Mouse (Mus musculus) liver, embryonic 11.5 days (tissue): ENCODE measurements at regions not wholly inside any gene's neighbourhood (a gene's known extent, or its start where the extent isn't known, plus 50 kb on each side); places are given as distances from the start of the nearest gene placed in this dataset.

ENCODE experiments used
- ATAC-seq: fragments of 200-750 bp; cut with Nextera tagmentation; replicated peaks from 2 replicates; pipeline ENCODE4 v1.8.0; 2017; ENCODE audit warnings: moderate number of reproducible peaks, mild to moderate bottlenecking, moderate TSS enrichment, moderate library complexity; ENCODE audit not compliant: low FRiP score
- DNase-seq: peaks from one replicate; pipeline ENCODE4 v3.0.0-alpha.2; 2017; ENCODE audit warnings: low spot score
- H3K27ac ChIP-seq: fragments of 300-500 bp; sonication (generic); 2 replicates; pipeline ENCODE4 v1.5.1; 2014; ENCODE audit warnings: mild to moderate bottlenecking, low read depth, low read length, control low read depth
- H3K27me3 ChIP-seq: fragments of 300-500 bp; sonication (generic); replicated peaks from 2 replicates; pipeline ENCODE4 v1.6.1; 2014; ENCODE audit warnings: low read length, mixed read lengths; ENCODE audit not compliant: control insufficient read depth, insufficient read depth
- H3K36me3 ChIP-seq: fragments of 300-500 bp; sonication (generic); 2 replicates; pipeline ENCODE4 v1.6.1; 2014; ENCODE audit warnings: mild to moderate bottlenecking, low read length, moderate library complexity, mixed read lengths; ENCODE audit not compliant: control insufficient read depth, insufficient read depth
- H3K4me1 ChIP-seq: fragments of 300-500 bp; sonication (generic); replicated peaks from 2 replicates; pipeline ENCODE4 v1.6.1; 2014; ENCODE audit warnings: low read length, mixed read lengths; ENCODE audit not compliant: control insufficient read depth, insufficient read depth
- H3K4me2 ChIP-seq: fragments of 300-500 bp; sonication (generic); 2 replicates; pipeline ENCODE4 v1.6.1; 2014; ENCODE audit warnings: mild to moderate bottlenecking, control low read depth, moderate library complexity
- H3K4me3 ChIP-seq: fragments of 300-500 bp; sonication (generic); 2 replicates; pipeline ENCODE4 v1.5.1; 2014; ENCODE audit warnings: low read depth, low read length, control low read depth
- H3K9ac ChIP-seq: fragments of 300-500 bp; sonication (generic); 2 replicates; pipeline ENCODE4 v1.6.1; 2014; ENCODE audit warnings: low read depth, low read length, control low read depth
- H3K9me3 ChIP-seq: fragments of 300-500 bp; sonication (generic); 2 replicates; pipeline ENCODE4 v1.6.1; 2016; ENCODE audit warnings: low read length, inconsistent platforms, mixed read lengths; ENCODE audit not compliant: control insufficient read depth
- WGBS: fragments of 180-500 bp; shearing (Covaris S2); extraction: QIAGEN DNeasy Blood & Tissue Kit; methylation state at CpG from one replicate; pipeline ENCODE4 v1.1.7; 2014; 5-methylcytosine and 5-hydroxymethylcytosine counted together

- Histone ChIP-seq H3K4me2 (no peak overlapping the region), H3K9ac (no peak overlapping the region), H3K27me3 (no peaks in the 10 kb centered on the region), H3K27ac (no peak overlapping the region), H3K9me3 (no peaks in the 10 kb centered on the region), H3K4me1 (no peaks in the 10 kb centered on the region), H3K4me3 (no peak overlapping the region), H3K36me3 (no peaks in the 10 kb centered on the region)
- 42% methylated on average over 1 of the region's 1 CpGs for WGBS
- DNase-seq (no peak), ATAC-seq (no peak)
These were observed 342.5 kb downstream of the Arl4a start for GRCm38 (mm10) chr12:39695322-39695721.

- no peak overlapping the region for H3K27ac ChIP-seq
- no peaks in the 10 kb centered on the region for H3K4me1 ChIP-seq
- H3K4me2 ChIP-seq: no peak overlapping the region
- H3K36me3 ChIP-seq: no peaks in the 10 kb centered on the region
- WGBS: 85% methylated on average over 2 of the region's 2 CpGs
- no peak overlapping the region for H3K9ac ChIP-seq
- ATAC-seq (no peak), DNase-seq (no peak)
- H3K27me3 ChIP-seq: no peaks in the 10 kb centered on the region
- no peaks in the 10 kb centered on the region for H3K9me3 ChIP-seq
- H3K4me3 ChIP-seq: no peak overlapping the region
These were observed 345.8 kb downstream of the Arl4a start for GRCm38 (mm10) chr12:39692043-39692442.

GRCm38 (mm10) chr12:39685399-39685798 lies 352.4 kb downstream of the Arl4a start:
- Histone ChIP-seq H3K4me1 (no peaks in the 10 kb centered on the region), H3K27me3 (no peaks in the 10 kb centered on the region), H3K9ac (no peak overlapping the region), H3K9me3 (no peaks in the 10 kb centered on the region), H3K36me3 (no peaks in the 10 kb centered on the region), H3K4me2 (no peak overlapping the region), H3K4me3 (no peak overlapping the region), H3K27ac (no peak overlapping the region)
- DNase-seq (no peak), ATAC-seq (no peak)

- no peaks in the 10 kb centered on the region for H3K4me1 ChIP-seq
- ATAC-seq (no peak), DNase-seq (no peak)
- H3K4me2 ChIP-seq: no peak overlapping the region
- H3K9ac ChIP-seq: no peak overlapping the region
- H3K36me3 ChIP-seq: no peaks in the 10 kb centered on the region
- H3K27ac ChIP-seq: no peak overlapping the region
- H3K9me3 ChIP-seq: no peaks in the 10 kb centered on the region
- H3K27me3 ChIP-seq: no peaks in the 10 kb centered on the region
- 67% methylated on average over 1 of the region's 1 CpGs for WGBS
- H3K4me3 ChIP-seq: no peak overlapping the region
These were observed 355.7 kb downstream of the Arl4a start for GRCm38 (mm10) chr12:39682121-39682520.

- no peak overlapping the region for H3K4me2 ChIP-seq
These were observed 362.2 kb downstream of the Arl4a start for GRCm38 (mm10) chr12:39675608-39676007.

GRCm38 (mm10) chr12:39667701-39668100 lies 370.1 kb downstream of the Arl4a start:
- Histone ChIP-seq H3K4me2 (no peak overlapping the region), H3K27me3 (no peaks in the 10 kb centered on the region), H3K36me3 (no peaks in the 10 kb centered on the region), H3K27ac (no peak overlapping the region), H3K4me3 (no peak overlapping the region), H3K4me1 (no peaks in the 10 kb centered on the region), H3K9me3 (no peaks in the 10 kb centered on the region), H3K9ac (no peak overlapping the region)
- WGBS: 79% methylated on average over 2 of the region's 2 CpGs
- ATAC-seq (no peak), DNase-seq (no peak)

More at GRCm38 (mm10) chr12:39675608-39676007, 362.2 kb downstream of the Arl4a start:
- Histone ChIP-seq H3K36me3 (no peaks in the 10 kb centered on the region), H3K27me3 (no peaks in the 10 kb centered on the region), H3K4me3 (no peak overlapping the region), H3K9ac (no peak overlapping the region), H3K4me1 (no peaks in the 10 kb centered on the region), H3K9me3 (no peaks in the 10 kb centered on the region), H3K27ac (no peak overlapping the region)
- ATAC-seq: no peak
- WGBS: 76% methylated on average over 2 of the region's 2 CpGs
- no peak for DNase-seq

- Histone ChIP-seq H3K4me3 (no peak overlapping the region), H3K27ac (no peak overlapping the region), H3K9ac (no peak overlapping the region), H3K4me1 (no peaks in the 10 kb centered on the region), H3K9me3 (no peaks in the 10 kb centered on the region), H3K27me3 (no peaks in the 10 kb centered on the region), H3K4me2 (no peak overlapping the region), H3K36me3 (no peaks in the 10 kb centered on the region)
- DNase-seq (peak; percentile 32), ATAC-seq (peak; percentile 51)
- WGBS: 14% methylated on average over 4 of the region's 4 CpGs
These were observed 372.4 kb downstream of the Arl4a start for GRCm38 (mm10) chr12:39665448-39665847.

- no peak overlapping the region for H3K4me3 ChIP-seq
- H3K9me3 ChIP-seq: no peaks in the 10 kb centered on the region
- H3K27ac ChIP-seq: no peak overlapping the region
- DNase-seq (no peak), ATAC-seq (peak; percentile 49; the same call in 1 of the 2 replicates)
- no peak overlapping the region for H3K9ac ChIP-seq
- H3K36me3 ChIP-seq: no peaks in the 10 kb centered on the region
- no peaks in the 10 kb centered on the region for H3K4me1 ChIP-seq
- no peaks in the 10 kb centered on the region for H3K27me3 ChIP-seq
- WGBS: 47% methylated on average over 4 of the region's 4 CpGs
- no peak overlapping the region for H3K4me2 ChIP-seq
These were observed 377.4 kb downstream of the Arl4a start for GRCm38 (mm10) chr12:39660420-39660819.

- H3K9ac ChIP-seq: no peak overlapping the region
- H3K27ac ChIP-seq: no peak overlapping the region
- H3K4me1 ChIP-seq: no peaks in the 10 kb centered on the region
- H3K27me3 ChIP-seq: no peaks in the 10 kb centered on the region
- no peak overlapping the region for H3K4me2 ChIP-seq
- H3K9me3 ChIP-seq: no peaks in the 10 kb centered on the region
- ATAC-seq (no peak), DNase-seq (no peak)
- H3K4me3 ChIP-seq: no peak overlapping the region
- no peaks in the 10 kb centered on the region for H3K36me3 ChIP-seq
These were observed 381.2 kb downstream of the Arl4a start for GRCm38 (mm10) chr12:39656606-39657005.
